Mouse (Mus musculus): ENCODE results near the gene Apbb1. TPM values are rescaled to one million over a fixed set of nuclear protein-coding genes. Genes with fewer than 3 reads are reported as not detected.
A peak's percentile ranks its signal among the peaks of the same experiment; 100 is the strongest.

The Apbb1 gene
- not detected in 2 replicates for total RNA-seq (2015)
- not detected in 2 replicates for total RNA-seq (2017)

DNA sequence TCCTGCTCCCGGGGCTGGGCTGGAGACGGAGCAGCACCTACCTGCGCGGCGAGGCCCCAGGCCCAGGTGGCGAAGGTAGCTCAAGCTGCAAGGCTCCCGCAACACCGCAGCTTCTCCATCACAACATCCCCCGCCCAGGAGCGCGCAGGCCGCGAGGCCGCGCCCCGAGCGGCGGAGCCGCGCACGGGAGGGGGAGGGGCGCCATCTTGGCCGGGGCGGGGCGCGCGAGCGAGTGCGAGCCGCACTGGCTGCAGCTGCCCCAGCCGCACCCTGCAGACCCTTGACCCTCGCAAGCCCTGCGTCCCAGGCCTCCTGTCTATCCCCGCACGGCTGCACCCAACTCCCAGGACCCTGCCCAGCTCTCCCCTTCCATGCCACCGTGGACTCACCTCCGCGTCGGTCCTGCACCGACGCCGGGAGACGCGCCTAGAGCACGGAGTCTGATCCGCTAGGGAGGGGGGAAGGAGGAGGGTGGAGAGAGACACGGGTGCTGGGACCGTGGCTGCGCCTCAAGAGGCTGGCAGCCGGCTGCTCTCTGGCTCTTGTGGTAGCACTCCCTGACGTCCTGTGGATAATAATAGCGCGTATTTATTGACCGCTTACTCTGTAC, at the start of gene Apbb1:
Gene Apbb1 (minus strand): TSS at position 560 of the 610 bp plus-strand sequence.
- peak; percentile 89 for ATAC-seq (replicated peaks; ENCODE audit: poor library complexity)

DNA sequence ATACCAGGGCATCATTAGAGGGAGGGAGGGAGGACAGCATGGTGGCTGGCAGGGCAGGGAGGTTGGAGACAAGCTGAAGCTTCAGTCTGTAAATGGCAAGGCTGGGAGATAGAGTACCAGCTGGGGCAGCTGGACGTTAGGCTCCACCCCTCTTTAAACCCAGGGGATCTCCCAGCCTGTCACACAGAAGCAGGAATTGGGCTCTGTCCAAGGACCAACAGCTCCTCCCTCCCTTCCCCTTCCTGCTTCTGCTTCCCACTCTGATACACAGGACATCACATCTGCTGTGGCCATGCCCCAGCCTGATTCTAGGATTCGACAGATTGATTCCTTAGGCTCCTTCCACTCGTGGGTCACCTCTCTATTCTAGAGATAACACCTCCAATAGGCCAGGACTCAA, 47.2 kb upstream of the Apbb1 start:
- ATAC-seq (replicated peaks; ENCODE audit: poor library complexity), result peak; percentile 40

DNA sequence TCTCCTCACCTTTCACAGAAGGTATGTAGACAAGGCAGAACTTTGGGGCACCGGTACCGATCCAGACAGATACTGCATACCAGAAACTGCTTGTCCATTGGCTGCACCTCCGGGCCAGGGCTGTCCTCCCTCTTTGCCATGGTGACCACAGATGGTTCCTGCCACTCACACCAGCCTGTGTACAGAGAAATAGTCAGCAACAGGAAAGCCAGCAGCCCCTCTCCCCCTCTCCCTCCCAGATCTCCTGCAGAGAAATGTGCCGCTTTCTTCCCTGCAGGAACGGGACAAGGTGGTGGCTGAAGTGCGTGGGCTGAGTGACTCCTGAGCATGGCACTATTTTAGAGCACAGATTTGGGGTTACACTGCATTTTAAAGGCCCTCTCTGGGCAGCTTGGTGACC, 43.9 kb upstream of the Apbb1 start:
- no peak for ATAC-seq (replicated peaks; ENCODE audit: poor library complexity)

DNA sequence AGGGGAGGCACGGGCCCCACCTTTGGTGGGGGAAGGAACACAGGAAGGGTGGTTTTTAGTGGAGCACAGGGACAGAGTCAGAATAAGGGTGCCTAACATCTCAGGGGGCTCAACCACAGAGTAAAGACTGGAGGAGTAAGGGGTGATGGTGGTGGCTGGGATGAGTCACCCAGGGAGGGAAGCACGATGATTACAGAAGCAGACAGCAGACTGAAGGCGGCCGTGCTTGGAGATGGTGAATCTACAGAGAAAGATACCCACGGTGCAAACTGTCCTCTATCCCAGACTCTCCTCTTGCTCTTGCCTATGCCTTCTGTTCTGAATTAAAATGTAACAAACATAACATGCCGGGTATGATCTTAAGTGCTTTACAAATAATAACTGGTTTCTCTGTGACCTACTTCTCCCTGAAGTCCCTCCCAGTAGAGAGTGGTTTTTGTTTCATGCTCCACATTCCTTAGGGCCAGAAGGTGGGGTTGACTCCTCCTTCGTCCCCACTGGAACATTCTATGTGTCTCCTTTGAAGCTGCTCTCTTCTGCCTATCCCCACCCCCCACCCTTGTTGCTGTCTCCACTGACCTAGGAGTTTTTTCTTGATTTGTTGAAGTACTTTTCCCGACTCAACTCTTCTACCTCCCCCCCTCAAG, 40.3 kb upstream of the Apbb1 start:
- no peak for ATAC-seq (replicated peaks; ENCODE audit: poor library complexity)

DNA sequence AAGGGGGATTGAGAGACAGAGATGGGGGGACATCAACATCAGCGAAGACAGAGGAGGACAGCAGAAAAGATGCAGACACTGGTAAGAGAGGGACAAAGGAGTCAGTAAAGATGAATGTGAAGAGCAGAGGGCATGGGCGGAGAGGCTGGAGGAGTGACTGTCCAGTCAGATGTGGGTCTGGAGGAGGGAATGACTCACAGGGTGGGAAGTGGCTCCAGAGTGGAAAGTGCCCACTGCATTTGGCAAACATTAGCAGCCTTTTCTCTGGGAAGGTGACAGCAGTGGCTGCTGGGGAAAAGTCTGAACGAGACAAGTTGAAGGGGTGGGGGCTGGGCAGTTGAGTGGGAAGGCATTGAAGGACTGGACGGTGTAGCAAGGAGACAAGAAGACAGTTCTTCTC, 39.6 kb upstream of the Apbb1 start:
- ATAC-seq (replicated peaks; ENCODE audit: poor library complexity), result no peak

DNA sequence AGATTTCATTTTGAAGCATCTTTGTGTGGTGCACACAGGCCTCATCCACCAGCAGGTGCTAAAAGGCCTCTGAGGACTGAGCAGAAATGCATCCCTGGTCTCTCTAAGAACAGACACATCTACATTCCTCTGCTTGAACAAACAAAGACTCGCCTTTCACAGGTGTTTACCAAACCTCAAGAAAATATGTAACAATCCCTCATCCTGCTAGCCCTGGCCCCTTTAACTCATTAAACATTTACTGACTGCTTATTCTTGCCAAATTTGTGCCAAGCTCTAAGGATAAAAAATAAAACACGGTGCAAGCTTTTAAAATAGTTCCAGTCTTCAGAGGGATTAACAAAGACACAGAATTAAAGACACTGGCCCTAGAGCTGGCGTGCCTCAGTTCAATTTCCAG, 38.2 kb upstream of the Apbb1 start:
- ATAC-seq (replicated peaks; ENCODE audit: poor library complexity), result no peak

DNA sequence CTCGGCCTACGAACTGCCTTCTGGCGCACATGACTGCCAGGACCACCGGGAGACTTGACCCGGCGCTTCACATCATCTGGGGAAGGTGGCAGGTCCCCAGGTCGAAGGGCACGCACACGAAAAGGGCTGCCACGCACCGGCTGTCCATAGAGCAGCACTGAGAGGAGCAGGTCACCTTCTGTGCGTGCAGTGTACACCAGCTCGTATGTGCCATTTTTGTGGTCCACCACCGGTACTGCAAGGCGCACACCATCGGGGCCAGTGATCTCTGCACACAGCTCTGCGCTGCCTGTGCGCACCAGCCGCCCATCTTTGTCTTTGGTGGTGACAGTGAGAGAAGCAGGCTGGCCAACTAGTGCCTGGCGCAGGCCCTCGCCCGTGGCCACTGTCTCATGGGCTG, 36.4 kb upstream of the Apbb1 start:
- no peak for ATAC-seq (replicated peaks; ENCODE audit: poor library complexity)

DNA sequence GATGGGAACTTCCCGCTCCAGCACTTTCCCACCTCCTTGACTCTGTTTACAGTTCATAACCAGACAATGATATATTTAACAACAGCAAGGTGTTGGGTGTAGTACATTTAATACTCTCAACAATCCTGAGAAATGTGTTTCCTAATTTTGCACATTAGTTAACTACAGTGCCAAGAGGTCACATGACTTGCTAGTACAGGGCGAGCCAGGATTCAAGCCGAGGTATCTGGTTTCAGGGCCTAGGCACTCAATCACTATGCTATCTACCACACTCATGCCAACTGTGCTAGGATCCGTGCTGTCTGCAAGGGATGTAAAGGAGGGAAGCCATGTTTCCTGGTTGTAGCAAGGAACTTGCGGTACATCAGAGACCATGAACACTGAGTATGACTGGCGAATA, 35.1 kb upstream of the Apbb1 start:
- ATAC-seq (replicated peaks; ENCODE audit: poor library complexity), result 0 out of 2 replicates have a peak, but pooled peaks have one; percentile 5

DNA sequence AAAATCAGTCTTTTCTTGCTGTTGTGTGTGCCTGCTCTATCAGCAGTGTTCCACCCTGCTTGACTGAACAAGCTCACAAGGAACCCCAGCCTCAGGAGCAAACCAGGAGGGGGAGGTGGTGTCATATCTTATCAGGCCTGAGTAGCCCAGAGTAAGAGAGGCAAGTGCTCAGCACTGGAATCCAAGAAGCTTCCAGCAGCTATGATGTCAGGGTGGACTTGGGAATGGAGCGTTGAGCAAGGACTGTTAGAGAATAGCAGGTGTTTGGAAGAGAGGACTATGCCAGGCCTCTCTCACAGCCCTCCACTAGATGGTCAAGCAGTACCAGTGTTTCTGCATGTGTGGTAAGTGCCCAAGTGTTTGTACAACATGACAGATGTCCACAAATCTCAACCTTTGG, 34.3 kb upstream of the Apbb1 start:
- no peak for ATAC-seq (replicated peaks; ENCODE audit: poor library complexity)

DNA sequence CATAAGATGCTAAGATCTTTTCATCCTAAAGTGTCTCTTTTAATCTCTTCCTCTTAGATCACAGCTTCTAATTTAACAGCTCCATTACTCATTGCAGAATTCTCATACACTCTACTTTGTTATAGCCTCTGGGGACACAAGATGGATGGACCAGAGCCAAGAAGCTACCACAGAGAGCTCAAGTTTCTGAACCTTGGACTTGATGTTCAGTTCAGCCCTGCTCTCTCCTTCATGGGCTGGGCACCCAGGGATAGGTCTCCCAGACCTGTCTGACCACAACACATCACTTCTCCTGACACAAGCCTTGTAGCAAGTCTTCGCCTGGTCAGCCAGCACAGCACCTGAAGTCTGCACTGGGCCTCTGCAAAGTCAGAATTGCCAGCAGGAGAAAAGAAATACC, 32.9 kb upstream of the Apbb1 start:
- ATAC-seq (replicated peaks; ENCODE audit: poor library complexity), result no peak

DNA sequence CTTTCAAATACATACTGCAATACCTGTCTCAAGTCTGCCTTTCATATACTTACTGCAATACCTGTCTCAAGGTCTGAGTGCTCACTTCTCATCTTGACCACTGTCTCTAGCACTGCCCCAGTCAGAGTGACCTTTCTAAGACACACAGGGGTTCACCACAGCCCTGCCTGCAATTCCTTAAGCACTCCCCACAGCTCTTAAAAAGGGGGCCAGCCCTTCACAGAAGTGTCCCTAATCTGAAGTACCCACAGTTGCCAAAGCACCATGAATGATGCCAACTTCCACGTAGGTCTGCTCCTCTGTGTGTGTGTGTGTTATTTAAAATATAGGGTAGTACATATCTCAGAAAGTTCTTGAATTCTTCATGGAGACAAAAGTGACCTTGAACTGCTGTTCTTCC, 30.3 kb upstream of the Apbb1 start:
- ATAC-seq (replicated peaks; ENCODE audit: poor library complexity), result no peak

DNA sequence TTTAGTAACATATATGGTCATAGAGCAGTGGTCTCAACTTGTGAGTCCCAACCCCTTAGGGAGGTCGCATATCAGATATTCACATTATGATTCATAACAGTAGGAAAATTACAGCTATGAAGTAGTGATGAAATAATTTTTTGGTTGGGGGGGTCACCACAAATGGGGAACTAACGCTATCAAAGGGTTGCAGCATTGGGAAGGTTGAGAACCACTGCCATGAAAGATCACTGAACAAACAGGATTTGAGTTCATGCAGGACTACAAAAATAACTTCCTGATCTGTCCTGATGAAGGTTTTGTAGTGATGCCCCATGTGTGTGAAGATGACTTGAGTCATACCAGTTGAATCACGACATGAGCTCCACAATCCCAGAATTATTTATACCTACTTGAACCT, 27.0 kb upstream of the Apbb1 start:
- ATAC-seq (replicated peaks; ENCODE audit: poor library complexity), result peak; percentile 76

DNA sequence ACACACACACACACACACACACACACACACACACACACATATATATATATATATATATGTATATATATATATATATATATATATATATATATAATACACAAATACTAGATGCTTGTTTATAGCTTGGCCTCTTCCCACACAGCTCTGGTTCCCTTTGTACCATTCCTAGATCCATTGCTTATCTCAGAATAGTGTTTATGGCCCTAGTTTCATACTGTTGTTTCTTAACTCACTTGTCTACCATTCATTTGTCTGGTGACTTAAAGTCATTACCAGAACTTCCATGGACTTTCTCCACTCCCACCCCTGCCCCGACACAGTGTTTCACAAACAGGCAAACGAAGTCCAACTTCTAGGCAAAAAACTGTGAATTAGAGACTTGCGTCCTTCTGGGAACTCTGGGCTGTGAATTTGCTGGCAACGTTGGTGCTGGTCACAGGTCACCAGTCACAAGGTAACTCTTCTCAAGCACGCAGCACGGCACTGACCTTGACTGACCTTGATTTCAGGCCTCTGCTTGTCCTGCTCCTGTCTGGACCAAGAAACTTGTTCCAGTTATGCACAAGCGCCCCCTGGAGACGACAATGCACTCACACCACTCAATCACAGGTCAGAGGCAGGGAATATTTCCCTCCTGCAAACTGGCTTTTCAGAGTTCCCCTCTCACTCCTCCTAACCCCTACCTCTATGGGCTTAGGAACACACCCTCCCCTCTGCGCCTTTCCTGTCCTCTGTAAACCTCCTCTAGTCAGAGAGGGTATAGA, 21.6 kb upstream of the Apbb1 start:
- ATAC-seq (replicated peaks; ENCODE audit: poor library complexity), result peak; percentile 97

DNA sequence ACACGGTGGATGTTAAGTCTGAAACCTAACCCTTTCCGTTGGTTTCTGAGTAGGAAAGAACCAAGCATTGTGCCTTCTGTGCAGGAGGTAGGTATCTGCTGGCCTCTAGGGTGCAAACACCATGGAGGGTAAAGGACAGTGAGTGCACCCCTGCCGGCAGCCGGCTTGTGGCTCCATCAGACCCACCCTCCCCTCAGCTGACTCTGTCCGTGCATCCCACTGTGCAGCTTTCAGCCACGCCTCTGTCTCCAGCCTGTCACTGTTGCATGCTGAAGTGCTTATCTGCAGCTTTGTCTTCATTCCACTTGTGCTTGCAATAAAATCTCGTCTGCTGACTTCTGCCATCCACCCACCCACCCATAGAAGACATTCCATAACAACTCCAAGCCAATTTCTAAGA, 8.6 kb upstream of the Apbb1 start:
- ATAC-seq (replicated peaks; ENCODE audit: poor library complexity), result no peak

DNA sequence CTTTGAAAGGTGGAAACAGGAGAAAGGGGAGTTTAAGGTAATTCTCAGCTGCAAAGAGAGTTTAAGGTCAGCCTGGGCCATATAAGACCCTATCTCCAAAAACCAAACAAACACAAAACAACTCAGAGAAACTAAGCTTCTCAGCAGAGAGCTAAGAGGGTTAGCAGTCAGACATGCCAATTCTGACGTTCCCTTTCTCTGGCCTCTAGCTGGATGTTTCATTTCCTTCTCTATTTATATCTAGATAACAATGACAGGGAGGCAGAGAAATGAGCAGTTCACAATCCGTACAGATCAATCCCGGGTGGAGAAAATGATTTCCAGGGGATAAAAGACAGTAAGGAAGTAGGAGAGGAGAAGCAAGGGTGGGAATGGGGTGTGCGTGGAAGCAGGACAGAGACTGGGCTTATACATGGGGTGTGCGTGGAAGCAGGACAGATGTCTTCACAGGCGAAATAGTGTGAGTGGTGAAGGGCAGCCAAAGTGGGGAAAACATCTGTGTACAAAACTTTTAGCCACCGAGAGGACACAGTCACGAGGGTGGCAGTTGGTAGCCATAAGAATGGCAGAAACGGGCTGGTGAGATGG, 7.0 kb upstream of the Apbb1 start:
- ATAC-seq (replicated peaks; ENCODE audit: poor library complexity), result peak; percentile 58

DNA sequence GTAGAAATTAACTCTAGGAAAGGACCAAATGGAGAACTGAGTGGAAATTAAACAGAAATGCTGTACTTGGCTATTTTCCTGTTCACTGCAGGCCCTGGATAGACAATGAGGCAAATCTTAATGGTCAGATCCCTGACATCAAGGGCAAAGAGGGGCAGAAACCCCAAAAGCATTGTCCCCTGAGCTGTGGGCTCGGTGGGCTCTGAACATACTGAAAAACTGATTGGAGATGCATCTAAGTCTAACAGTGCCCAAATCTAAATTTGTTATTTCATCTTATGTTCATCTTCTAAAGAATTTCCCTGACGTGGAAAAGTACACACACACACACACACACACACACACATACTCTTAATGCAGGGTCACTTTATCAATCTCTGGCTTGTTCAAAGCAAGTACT, 506 bp upstream of the Apbb1 start:
- ATAC-seq (replicated peaks; ENCODE audit: poor library complexity), result no peak

DNA sequence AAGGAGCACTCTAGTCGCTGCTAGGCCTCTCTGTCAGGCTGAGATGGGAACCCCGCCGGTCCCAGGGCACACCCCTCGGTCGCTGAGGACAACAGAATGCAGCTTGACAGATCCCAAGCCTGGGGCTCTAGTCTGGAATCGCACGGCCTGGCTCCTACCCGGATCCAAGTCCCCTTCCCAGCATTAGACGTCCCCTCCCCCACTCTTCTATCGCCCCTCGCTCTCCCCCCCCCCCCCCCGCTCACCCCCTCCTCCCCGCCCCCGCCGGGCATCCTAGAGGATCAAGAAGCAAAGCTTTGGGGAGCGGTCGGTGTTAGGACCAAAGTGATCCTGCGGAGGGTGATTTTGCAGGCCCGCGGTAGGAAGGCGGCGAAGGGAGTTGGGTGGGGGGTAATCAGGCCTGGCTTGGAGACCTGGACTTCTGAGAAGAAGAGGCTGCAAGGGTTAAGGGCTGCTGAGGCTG, 795 bp downstream of the Apbb1 start:
- no peak for ATAC-seq (replicated peaks; ENCODE audit: poor library complexity)

DNA sequence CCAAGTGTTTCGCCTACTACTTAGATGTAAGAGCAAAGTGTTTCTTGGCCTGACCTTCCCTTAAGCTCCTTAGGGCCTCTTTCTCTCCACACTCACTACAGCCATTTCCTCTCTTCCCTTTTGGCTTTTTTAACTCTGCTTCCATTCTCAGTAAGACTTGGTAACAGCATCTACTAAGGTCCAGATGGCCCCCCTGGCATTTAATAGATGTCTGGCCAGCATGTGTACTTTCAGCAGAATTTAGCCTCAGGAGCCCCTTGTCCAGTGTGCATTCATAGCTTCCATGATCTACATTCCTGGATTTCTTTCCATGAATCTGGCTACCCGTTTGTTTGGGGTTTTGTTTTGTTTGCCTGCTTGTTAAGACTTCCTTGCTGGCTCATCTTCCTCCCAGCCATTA, 3.0 kb downstream of the Apbb1 start:
- no peak for ATAC-seq (replicated peaks; ENCODE audit: poor library complexity)

DNA sequence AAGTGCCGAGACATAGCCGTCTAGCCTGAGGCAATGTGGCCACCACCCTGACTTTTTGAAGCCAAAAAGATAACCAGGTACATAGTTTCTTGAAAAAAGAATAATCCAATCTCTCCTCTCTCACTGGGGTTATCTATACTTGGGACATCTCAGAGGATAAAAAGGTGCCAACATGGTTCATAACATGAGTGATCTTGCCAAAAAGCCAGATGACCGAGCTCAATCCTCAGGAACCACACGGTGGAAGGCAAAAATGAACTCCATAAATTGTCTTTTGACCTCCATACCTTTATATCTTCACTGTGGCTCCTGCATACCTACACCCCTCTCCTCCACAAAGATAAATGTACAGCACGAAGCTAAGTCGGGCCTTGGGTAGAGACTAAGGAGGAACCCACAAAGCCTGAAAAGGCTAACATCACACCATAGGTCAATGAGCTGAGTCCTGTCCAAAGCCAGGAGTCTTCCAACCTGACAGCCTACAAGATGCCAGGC, 4.0 kb downstream of the Apbb1 start:
- ATAC-seq (replicated peaks; ENCODE audit: poor library complexity), result no peak

DNA sequence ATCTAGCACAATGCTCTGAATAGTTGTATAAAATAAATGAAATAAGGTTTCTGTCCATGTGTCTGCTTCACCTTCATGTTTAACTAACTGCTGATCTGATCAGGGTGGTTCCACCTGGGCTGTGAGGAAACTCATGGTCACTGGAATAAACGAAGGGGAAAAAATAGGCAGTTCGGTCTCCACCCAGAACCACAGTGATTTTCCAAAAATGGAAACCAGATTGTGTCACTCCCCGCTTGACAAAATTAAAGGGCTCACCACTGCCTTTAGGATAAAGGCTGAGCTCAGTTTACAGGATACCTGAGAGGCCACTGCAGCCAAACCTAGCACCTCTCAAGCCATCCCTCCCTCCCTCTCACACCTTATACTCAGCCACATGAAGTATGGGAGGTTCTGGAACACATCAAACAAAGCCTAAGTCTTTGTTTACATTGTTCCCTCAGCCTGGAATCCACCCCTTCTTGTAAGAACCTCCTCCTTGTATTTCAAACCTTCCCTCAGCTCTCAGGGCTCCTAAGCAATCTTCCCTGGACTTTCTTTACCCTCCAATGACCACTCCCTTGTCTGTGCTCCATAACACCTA, 5.2 kb downstream of the Apbb1 start:
- no peak for ATAC-seq (replicated peaks; ENCODE audit: poor library complexity)

DNA sequence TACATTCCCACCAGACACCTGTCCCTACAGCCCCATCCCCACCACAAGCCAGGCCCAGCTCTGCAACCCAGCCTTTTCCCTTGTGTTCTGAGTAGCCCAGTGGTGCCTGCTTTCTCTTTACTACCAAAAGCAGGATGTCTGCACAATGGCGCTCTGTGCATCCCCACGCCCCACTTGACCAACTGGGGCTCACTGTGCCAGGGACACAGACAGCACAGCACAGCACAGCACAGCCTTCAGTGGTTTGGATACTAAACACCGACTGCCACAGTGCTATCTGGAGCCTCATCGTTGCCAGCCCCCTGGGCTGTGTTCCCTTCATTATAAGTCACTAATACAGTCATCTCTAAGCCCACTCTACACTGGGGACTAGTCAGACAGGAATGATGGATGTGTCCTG, 6.9 kb downstream of the Apbb1 start:
- no peak for ATAC-seq (replicated peaks; ENCODE audit: poor library complexity)
